Mouse (Mus musculus) heart, postnatal 4 days (tissue): ENCODE data around the gene Dclre1a. TPM values are rescaled to one million over a fixed set of nuclear protein-coding genes. Genes with fewer than 3 reads are reported as not detected.
A peak's percentile ranks its signal among the peaks of the same experiment; 100 is the strongest.
"Not testable (repeated sequence)": the region's sequence is repeated elsewhere in the genome, so short reads cannot be mapped to it uniquely, and the experiment has no call there.

Source experiments
- DNase-seq: peaks from one replicate; pipeline ENCODE4 v3.0.0; 2021
- total RNA-seq, 2 experiments: library from RNA; stranded (reverse); gene quantifications; 2 replicates each; pipeline ENCODE4 v1.2.3; 2021

Dclre1a gene
- total RNA-seq, 2 experiments from 2014 or later = 10.9 to 11.3 TPM

GRCm38 (mm10) chr19:56548230-56549032 lies 409 bp upstream of the Dclre1a start, which contains the start of gene Nhlrc2:
Gene Nhlrc2, plus strand, starts transcription at chr19:56548261.
- peak; percentile 89 for DNase-seq

DNA sequence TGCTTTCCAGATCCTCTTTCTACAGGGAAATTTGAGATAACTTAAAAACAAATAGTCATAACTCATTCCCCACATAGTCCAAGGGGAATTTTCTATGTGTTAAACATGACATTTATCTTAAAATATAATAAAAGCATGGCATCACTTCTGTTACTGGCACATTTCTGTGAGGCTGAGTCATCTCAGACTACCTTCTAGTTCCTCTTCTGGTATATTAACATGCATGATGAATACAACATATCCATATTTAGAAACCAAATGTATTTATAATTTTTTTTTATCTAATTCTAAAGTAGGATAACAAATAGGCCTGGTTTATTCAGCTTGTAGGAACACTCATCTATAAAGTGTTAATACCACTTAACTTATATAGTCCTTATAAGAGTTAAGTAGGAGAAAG lies 2.0 kb downstream of the Dclre1a start:
- no peak for DNase-seq

DNA sequence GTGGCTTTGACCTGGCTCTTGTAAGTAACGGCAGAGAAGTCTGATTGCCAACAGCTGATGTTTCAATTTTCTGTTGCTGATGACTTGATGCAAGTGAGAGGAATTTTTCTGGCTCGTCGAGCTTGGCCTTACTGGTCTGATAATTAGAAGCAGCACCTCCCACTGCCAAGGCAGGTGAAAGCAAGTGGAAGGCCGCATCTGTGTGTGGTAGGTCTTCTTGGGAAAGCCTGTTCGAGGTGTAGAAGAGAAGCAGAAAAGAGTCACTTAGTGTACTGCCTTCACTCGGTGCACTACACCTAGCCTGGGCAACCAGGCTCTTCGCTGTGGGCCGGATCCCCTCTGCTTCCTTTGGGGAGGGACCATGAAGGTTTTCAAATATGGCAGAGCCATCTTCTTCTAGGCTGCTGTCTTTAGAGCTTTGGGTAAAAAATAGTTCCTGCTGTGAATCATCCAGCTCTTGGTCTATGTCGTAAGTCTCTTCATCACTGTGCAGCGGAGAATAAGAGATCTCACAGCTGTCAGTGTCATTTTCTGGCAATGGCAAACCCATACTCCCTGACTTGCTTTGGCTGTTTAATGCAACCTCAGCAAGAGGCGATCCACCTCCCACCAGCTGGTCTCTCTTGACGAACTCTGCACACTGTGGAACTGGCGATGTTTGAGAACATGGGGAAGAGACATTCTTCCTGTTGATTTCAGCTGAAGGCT lies 3.2 kb downstream of the Dclre1a start:
- DNase-seq = no peak

- no peak for DNase-seq
These were observed 4.7 kb downstream of the Dclre1a start for GRCm38 (mm10) chr19:56543320-56543719.

GRCm38 (mm10) chr19:56535765-56536164 lies 12.3 kb downstream of the Dclre1a start:
- DNase-seq = no peak

DNA sequence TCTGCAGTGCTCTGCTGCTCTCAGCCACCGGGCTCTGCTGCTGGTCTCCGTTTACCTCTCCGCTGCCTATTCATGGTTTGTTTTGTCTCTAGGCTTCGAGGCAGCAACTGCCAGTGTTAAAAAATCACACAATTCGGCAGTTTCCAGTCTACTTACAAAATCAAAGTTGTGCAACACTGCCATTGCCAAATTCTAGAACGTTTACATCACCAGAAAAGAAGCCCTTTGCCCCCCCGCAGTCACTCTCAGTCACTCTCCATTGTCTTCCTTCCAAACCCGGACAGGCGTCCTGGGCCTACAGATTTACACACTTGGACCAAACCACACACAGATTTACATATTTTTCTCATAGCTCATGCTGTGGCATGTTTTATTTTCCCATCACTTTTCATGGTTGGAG lies 13.0 kb downstream of the Dclre1a start:
- DNase-seq = no peak

- DNase-seq = no peak
These were observed 13.7 kb downstream of the Dclre1a start for GRCm38 (mm10) chr19:56534337-56534736.

- DNase-seq = peak; percentile 52
These were observed 14.5 kb downstream of the Dclre1a start for GRCm38 (mm10) chr19:56533291-56534071.

GRCm38 (mm10) chr19:56531251-56531650 lies 16.8 kb downstream of the Dclre1a start:
- no peak for DNase-seq

DNA sequence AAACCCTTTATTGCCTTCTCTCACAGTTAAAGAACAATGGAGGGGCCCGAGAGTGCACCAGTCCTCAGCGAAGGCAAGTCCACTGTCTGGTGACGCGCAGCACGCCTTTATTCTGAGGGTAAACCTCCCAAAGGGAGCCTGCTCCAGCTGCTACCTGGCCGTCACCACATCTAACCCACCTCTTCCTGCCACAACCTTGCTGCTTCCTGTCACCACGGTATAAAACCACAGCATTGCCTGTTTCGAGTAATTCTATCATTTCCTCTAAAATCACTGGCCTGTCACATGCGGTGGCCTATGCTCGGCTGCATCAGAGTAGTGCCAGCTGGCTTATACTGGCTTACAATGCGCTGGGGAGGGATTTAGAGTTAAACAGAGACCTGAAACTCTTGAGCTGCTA lies 17.5 kb downstream of the Dclre1a start:
- DNase-seq = not testable (repeated sequence)

GRCm38 (mm10) chr19:56519408-56519807 lies 28.6 kb downstream of the Dclre1a start:
- DNase-seq = not testable (repeated sequence)

DNA sequence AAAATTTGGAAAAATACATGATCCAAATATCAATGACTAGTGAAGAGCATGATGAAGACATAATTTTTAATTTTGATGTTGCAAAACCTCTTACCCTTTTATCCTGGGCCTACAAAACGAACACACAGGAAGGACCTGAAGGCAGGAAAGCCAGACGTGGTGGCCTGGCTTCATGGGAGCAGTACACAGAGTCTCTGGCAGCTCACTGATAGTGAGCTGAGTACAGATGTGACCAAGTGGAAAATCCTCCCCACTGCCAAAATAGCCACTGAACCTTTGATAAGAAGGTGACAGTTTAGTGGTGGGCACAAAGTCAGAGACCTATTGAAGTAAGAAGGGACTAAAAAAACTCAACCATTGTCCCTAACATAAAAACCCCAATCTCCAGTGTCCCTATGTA lies 34.5 kb downstream of the Dclre1a start:
- DNase-seq = not testable (repeated sequence)

- not testable (repeated sequence) for DNase-seq
These were observed 36.8 kb downstream of the Dclre1a start for GRCm38 (mm10) chr19:56511207-56511606.

- not testable (repeated sequence) for DNase-seq
These were observed 44.5 kb downstream of the Dclre1a start for GRCm38 (mm10) chr19:56503525-56503924.

DNA sequence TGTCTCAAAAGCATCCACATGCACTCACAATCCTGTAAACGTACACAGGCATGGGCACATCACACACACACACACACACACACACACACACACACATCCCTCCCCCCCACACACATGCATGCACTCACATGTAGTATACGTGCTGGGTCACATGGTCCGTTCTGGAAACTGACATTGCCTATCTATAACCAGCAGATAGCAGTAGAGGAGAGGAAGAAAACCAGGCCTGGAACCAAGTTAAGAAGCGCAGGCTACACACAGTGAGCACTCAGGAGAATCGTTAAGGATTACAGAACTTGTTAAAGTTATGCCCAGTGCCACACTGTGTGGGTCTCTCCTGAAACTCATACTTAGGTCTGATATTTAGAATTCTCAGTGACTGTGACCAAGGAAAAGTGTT lies 45.0 kb downstream of the Dclre1a start:
- not testable (repeated sequence) for DNase-seq

- DNase-seq = not testable (repeated sequence)
These were observed 53.9 kb downstream of the Dclre1a start for GRCm38 (mm10) chr19:56494157-56494556.

GRCm38 (mm10) chr19:56489601-56490000 lies 58.4 kb downstream of the Dclre1a start:
- no peak for DNase-seq

DNA sequence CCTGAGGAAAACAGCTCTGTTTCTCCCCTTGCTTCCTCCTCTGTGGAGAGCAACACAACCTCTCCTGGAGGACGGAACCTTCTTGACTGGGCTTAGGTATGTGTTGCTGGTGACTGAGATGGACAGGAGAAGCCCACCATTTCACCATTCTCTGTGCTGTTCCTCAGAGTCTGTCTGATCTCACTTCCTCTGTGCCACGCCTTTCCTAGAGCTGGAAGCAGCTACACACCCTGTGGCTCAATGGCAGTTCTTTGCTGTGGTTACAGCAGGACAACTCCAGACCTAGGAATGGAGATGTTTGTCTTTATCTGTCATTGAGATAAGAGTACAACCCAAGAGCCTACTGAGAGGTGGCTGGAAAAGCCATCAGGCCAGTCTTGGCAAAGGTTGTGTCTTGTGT lies 60.7 kb downstream of the Dclre1a start:
- DNase-seq = no peak

GRCm38 (mm10) chr19:56486926-56487325 lies 61.1 kb downstream of the Dclre1a start:
- no peak for DNase-seq

DNA sequence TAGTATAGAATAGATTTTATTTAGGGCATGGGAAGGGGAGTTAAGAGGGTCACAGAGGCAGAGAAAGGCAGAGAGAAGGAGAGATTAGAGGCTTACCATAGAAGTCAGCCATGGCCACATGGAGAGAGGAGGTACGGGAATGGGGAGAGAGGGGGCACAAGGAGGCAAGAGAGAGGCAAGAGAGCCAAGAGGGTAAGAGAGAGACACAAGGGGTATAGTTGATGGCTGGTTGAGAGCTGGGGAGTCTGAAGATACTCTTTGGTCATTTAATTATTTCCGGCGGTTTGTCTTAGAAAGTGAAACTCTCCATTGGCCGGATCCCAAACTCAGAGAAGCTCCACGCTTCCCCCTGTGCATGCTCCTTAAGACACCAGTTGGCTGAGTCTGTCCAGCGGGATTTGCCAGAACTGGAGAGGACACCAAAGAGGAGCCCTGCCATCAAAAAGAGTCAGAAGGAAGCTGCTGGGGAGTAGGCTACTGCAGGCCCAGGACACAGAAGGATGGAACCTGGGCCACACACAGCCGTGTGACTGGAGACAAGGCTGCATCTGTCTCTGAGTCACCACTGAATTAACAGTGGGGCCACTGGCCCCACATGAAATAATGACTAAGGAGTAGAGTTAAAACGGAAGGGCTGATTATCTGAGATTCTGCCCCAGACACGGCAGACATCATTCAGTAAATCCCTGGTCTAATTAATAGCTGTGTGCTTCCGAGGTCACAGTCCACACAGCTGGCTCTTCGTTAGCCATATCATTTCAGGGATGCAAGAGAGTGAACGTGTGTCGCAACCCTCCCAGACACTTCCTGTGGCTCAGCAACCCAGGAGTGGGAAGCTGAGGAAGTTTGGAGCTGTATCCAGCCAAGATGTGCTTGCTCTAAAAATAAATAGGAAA lies 62.4 kb downstream of the Dclre1a start:
- DNase-seq = peak; percentile 38

- no peak for DNase-seq
These were observed 63.2 kb downstream of the Dclre1a start for GRCm38 (mm10) chr19:56484630-56485375.
